Mouse (Mus musculus): ENCODE data around the gene Pou2f3. TPM values are rescaled to one million over a fixed set of nuclear protein-coding genes. Genes with fewer than 3 reads are reported as not detected.
A peak's percentile ranks its signal among the peaks of the same experiment; 100 is the strongest.

Pou2f3 gene
- total and polyA plus RNA-seq, 3 experiments, result 0.05 TPM; not detected in 2

DNA sequence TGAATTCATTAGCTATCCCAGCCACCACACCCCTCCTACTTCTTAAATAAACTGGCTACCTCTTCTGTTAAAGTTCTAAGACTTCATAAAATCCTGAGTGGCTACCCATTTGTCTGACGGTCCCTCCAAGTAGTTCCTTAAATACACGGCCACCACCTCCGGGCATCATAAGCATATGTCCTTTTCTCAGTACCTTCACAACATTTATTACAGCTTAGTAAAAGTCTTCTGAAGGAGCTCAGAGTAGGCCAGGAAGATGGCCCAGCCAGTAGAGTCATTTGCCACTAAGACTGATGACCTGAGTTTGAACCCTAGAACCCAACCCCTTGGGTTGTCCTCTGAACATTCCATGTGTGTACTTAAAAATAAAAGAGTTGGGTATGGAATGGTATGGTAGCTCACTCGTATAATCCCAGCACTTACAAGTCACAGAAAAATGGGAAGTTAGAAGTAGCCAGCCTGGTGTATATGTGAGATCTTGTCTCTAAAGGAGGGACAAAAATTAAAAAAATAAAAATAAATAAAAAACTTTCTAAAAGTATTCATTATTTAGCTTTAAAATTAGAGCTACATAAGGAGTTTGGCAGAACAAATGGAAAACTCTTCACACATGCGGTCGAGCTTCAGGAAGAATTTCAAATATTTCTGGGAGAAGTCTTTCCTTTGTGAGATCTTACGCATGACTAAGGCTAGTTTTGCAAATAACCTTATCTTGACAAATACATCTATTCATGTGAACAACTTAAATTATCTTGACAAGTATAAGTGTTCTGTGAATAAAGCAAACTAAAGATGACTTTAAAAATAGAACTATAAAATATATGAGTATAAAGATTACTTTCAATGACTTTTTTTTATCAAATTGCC lies 125.4 kb downstream of the Pou2f3 start:
- no peak for ATAC-seq (ENCODE audit: extremely low read depth, insufficient number of reproducible peaks, low FRiP score, poor library complexity, severe bottlenecking)
- TF ChIP-seq POLR2AphosphoS5 (IDR thresholded peaks at IDR 0.05; ENCODE audit: insufficient replicate concordance, low read depth, low read length) (no peak), CTCF (IDR thresholded peaks at IDR 0.05; ENCODE audit: low read depth, low read length) (no peak), GATA2 (IDR thresholded peaks at IDR 0.05; ENCODE audit: borderline replicate concordance, low read depth, low read length) (no peak), TAL1 (conservative IDR thresholded peaks at IDR 0.05; ENCODE audit: low read depth, low read length) (no peak), GATA1 (IDR thresholded peaks at IDR 0.05; ENCODE audit: borderline replicate concordance, low read length) (no peak)
- Histone ChIP-seq H3K9me3 (replicated peaks) (no peaks in the 10 kb centered on the region), H3K4me3 (ENCODE audit: low read depth, low read length) (no peak overlapping the region), H3K27me3 (ENCODE audit: insufficient read depth, low read length) (no peaks in the 10 kb centered on the region), H3K4me1 (ENCODE audit: insufficient read depth, low read depth, low read length) (peaks cover 33% of the 10 kb centered on the region), H3K36me3 (replicated peaks) (peaks cover 36% of the 10 kb centered on the region)
- no peak for DNase-seq (ENCODE audit: low spot score)

GRCm38 (mm10) chr9:43083441-43084055 lies 126.6 kb downstream of the Pou2f3 start:
- Histone ChIP-seq H3K9me3 (replicated peaks) (no peaks in the 10 kb centered on the region), H3K4me1 (ENCODE audit: insufficient read depth, low read depth, low read length) (peaks cover 35% of the 10 kb centered on the region), H3K4me3 (ENCODE audit: low read depth, low read length) (no peak overlapping the region), H3K36me3 (replicated peaks) (peaks cover 43% of the 10 kb centered on the region), H3K27me3 (ENCODE audit: insufficient read depth, low read length) (no peaks in the 10 kb centered on the region)
- no peak for ATAC-seq (ENCODE audit: extremely low read depth, insufficient number of reproducible peaks, low FRiP score, poor library complexity, severe bottlenecking)
- no peak for DNase-seq (ENCODE audit: low spot score)
- no peak for TF ChIP-seq CTCF (IDR thresholded peaks at IDR 0.05; ENCODE audit: low read depth, low read length)
- TF ChIP-seq GATA1 (IDR thresholded peaks at IDR 0.05; ENCODE audit: borderline replicate concordance, low read length), result no peak
- no peak for TF ChIP-seq POLR2AphosphoS5 (IDR thresholded peaks at IDR 0.05; ENCODE audit: insufficient replicate concordance, low read depth, low read length)
- no peak for TF ChIP-seq GATA2 (IDR thresholded peaks at IDR 0.05; ENCODE audit: borderline replicate concordance, low read depth, low read length)
- TF ChIP-seq TAL1 (conservative IDR thresholded peaks at IDR 0.05; ENCODE audit: low read depth, low read length), result no peak

DNA sequence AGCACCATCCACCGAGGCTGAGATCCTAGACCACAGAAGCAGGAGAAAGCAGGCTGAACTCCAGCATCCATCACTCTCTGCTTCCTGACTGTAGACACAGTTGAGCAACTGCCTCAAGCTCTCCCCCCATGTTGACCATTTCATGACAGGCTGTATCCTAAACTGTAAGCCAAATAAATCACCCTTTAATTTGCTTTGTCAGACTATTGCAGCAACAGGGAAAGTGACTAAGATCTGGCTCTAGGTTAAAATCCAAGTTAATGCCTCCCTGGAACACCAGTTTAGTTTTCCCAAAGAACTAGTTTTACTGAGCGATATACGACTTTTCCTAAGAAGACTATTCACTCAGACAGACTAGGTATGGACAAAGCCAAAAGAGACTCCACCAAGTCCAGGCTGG lies 131.5 kb downstream of the Pou2f3 start:
- ATAC-seq (ENCODE audit: extremely low read depth, insufficient number of reproducible peaks, low FRiP score, poor library complexity, severe bottlenecking), result no peak
- Histone ChIP-seq H3K36me3 (replicated peaks) (peaks cover 51% of the 10 kb centered on the region), H3K4me3 (ENCODE audit: low read depth, low read length) (no peak overlapping the region), H3K4me1 (ENCODE audit: insufficient read depth, low read depth, low read length) (peaks cover 26% of the 10 kb centered on the region), H3K9me3 (replicated peaks) (no peaks in the 10 kb centered on the region), H3K27me3 (ENCODE audit: insufficient read depth, low read length) (no peaks in the 10 kb centered on the region)
- DNase-seq (ENCODE audit: low spot score), result no peak
- no peak for TF ChIP-seq POLR2AphosphoS5 (IDR thresholded peaks at IDR 0.05; ENCODE audit: insufficient replicate concordance, low read depth, low read length)
- TF ChIP-seq TAL1 (conservative IDR thresholded peaks at IDR 0.05; ENCODE audit: low read depth, low read length), result no peak
- TF ChIP-seq GATA2 (IDR thresholded peaks at IDR 0.05; ENCODE audit: borderline replicate concordance, low read depth, low read length), result no peak
- no peak for TF ChIP-seq GATA1 (IDR thresholded peaks at IDR 0.05; ENCODE audit: borderline replicate concordance, low read length)
- TF ChIP-seq CTCF (IDR thresholded peaks at IDR 0.05; ENCODE audit: low read depth, low read length), result no peak

DNA sequence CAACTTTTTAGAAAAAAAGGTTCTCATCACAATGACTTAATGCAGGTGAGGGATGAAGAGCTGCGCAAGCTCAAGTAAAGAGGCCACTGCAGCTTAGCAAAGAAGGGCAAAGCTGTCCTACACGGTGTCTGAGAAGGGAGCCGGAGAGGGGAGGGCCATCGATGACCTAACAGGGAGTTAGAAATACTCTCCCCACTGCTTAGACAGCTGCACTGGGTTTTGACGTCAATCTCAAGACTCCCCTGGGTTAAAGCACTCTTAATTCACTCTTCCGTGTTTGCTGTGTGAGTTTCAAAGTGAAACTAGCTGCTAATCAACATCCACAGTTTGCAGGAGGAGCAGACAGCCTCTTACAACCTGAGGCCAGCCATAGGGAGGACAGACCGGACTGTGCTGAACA lies 134.0 kb downstream of the Pou2f3 start:
- no peaks in the 10 kb centered on the region for H3K9me3 ChIP-seq (replicated peaks)
- H3K36me3 ChIP-seq (replicated peaks), result peaks cover 50% of the 10 kb centered on the region
- DNase-seq (ENCODE audit: low spot score) (no peak), ATAC-seq (ENCODE audit: extremely low read depth, insufficient number of reproducible peaks, low FRiP score, poor library complexity, severe bottlenecking) (no peak)
- H3K4me1 ChIP-seq (ENCODE audit: insufficient read depth, low read depth, low read length), result peaks cover 22% of the 10 kb centered on the region
- TF ChIP-seq TAL1 (conservative IDR thresholded peaks at IDR 0.05; ENCODE audit: low read depth, low read length) (no peak), GATA1 (IDR thresholded peaks at IDR 0.05; ENCODE audit: borderline replicate concordance, low read length) (no peak), GATA2 (IDR thresholded peaks at IDR 0.05; ENCODE audit: borderline replicate concordance, low read depth, low read length) (no peak), POLR2AphosphoS5 (IDR thresholded peaks at IDR 0.05; ENCODE audit: insufficient replicate concordance, low read depth, low read length) (no peak), CTCF (IDR thresholded peaks at IDR 0.05; ENCODE audit: low read depth, low read length) (no peak)
- H3K27me3 ChIP-seq (ENCODE audit: insufficient read depth, low read length), result no peaks in the 10 kb centered on the region
- no peak overlapping the region for H3K4me3 ChIP-seq (ENCODE audit: low read depth, low read length)

DNA sequence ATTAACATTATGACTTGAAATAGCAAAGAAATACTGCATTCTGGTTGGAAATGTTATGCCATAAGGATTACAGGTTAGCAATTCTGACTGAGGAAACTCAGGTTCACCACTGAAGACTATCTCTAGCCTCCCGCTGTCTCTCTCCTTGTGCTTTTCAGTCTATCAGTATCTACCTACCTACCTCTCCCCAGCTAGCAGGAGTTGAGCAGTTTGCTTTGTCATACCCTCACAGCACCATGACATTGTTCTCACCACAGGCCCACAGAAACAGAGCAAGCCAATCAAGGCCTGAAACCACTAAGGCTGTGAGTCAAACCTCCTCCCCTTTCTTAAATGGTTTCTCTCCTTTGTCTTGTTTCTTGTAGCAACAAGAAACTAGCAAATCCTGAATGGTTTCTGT lies 135.6 kb downstream of the Pou2f3 start:
- Histone ChIP-seq H3K36me3 (replicated peaks) (peaks cover 48% of the 10 kb centered on the region), H3K4me1 (ENCODE audit: insufficient read depth, low read depth, low read length) (peaks cover 22% of the 10 kb centered on the region), H3K27me3 (ENCODE audit: insufficient read depth, low read length) (no peaks in the 10 kb centered on the region), H3K9me3 (replicated peaks) (no peaks in the 10 kb centered on the region), H3K4me3 (ENCODE audit: low read depth, low read length) (no peak overlapping the region)
- peak; percentile 54 for ATAC-seq (ENCODE audit: extremely low read depth, insufficient number of reproducible peaks, low FRiP score, poor library complexity, severe bottlenecking)
- TF ChIP-seq CTCF (IDR thresholded peaks at IDR 0.05; ENCODE audit: low read depth, low read length) (no peak), POLR2AphosphoS5 (IDR thresholded peaks at IDR 0.05; ENCODE audit: insufficient replicate concordance, low read depth, low read length) (no peak), TAL1 (conservative IDR thresholded peaks at IDR 0.05; ENCODE audit: low read depth, low read length) (no peak), GATA2 (IDR thresholded peaks at IDR 0.05; ENCODE audit: borderline replicate concordance, low read depth, low read length) (no peak), GATA1 (IDR thresholded peaks at IDR 0.05; ENCODE audit: borderline replicate concordance, low read length) (no peak)
- no peak for DNase-seq (ENCODE audit: low spot score)

Other genes starting within 250 kb of the Pou2f3 start
- gene Arhgef12, start 103.1 kb downstream of the Pou2f3 start, total RNA-seq (2014; fragmentation: Nextera tagmentation), result 58.7 and 76.3 TPM in 2 replicates
- gene Arhgef12, start 103.1 kb downstream of the Pou2f3 start, total RNA-seq (2017), result 47.8 and 53.3 TPM in 2 replicates
- gene Arhgef12, start 103.1 kb downstream of the Pou2f3 start, polyA plus RNA-seq (2012), result 4.2 and 5.9 TPM in 2 replicates
- 11.4 and 12.5 TPM in 2 replicates for gene Tmem136, start 93.8 kb downstream of the Pou2f3 start, total RNA-seq (2014; fragmentation: Nextera tagmentation)
- 1.1 and 2.0 TPM in 2 replicates for gene Tmem136, start 93.8 kb downstream of the Pou2f3 start, total RNA-seq (2017)
- gene Tmem136, start 93.8 kb downstream of the Pou2f3 start, polyA plus RNA-seq (2012), result 0.39 and 0.48 TPM in 2 replicates
- gene Oaf, start 29.5 kb upstream of the Pou2f3 start, total RNA-seq (2014; fragmentation: Nextera tagmentation), result 15.2 and 29.5 TPM in 2 replicates
- gene Oaf, start 29.5 kb upstream of the Pou2f3 start, total RNA-seq (2017), result 22.1 and 28.8 TPM in 2 replicates
- 24.2 and 26.9 TPM in 2 replicates for gene Oaf, start 29.5 kb upstream of the Pou2f3 start, polyA plus RNA-seq (2012)
- gene Trim29, start 100.5 kb upstream of the Pou2f3 start, total RNA-seq (2014; fragmentation: Nextera tagmentation), result not detected in 2 replicates
- gene Trim29, start 100.5 kb upstream of the Pou2f3 start, total RNA-seq (2017), result not detected in 2 replicates
- gene Trim29, start 100.5 kb upstream of the Pou2f3 start, polyA plus RNA-seq (2012), result not detected in 2 replicates